Mouse (Mus musculus) lung, postnatal 0 days (tissue): Measurements from ENCODE around the gene Pank1. TPM values are rescaled to one million over a fixed set of nuclear protein-coding genes. Genes with fewer than 3 reads are reported as not detected.

ENCODE experiments used
- ATAC-seq: fragments of 200-750 bp; cut with Nextera tagmentation; 2 replicates; pipeline ENCODE4 v1.8.0; 2017; ENCODE audit warnings: moderate library complexity
- DNase-seq: peaks from one replicate; pipeline ENCODE4 v3.0.0-alpha.2; 2016; ENCODE audit warnings: low spot score
- H3K27ac ChIP-seq: fragments of 300-500 bp; sonication (generic); 2 replicates; pipeline ENCODE4 v1.5.1; 2014; ENCODE audit warnings: antibody characterized with exemption, mild to moderate bottlenecking, low read length, mixed read lengths
- H3K27me3 ChIP-seq: fragments of 300-500 bp; sonication (generic); replicated peaks from 2 replicates; pipeline ENCODE4 v1.6.1; 2014; ENCODE audit warnings: low read length, mixed read lengths; ENCODE audit not compliant: insufficient read depth
- H3K36me3 ChIP-seq: fragments of 300-500 bp; sonication (generic); 2 replicates; pipeline ENCODE4 v1.6.1; 2014; ENCODE audit warnings: low read length, mixed read lengths; ENCODE audit not compliant: insufficient read depth
- H3K4me1 ChIP-seq: fragments of 300-500 bp; sonication (generic); 2 replicates; pipeline ENCODE4 v1.6.1; 2014; ENCODE audit warnings: antibody characterized with exemption, low read depth, low read length, mixed read lengths; ENCODE audit not compliant: insufficient read depth
- H3K4me2 ChIP-seq: fragments of 300-500 bp; sonication (generic); replicated peaks from 2 replicates; pipeline ENCODE4 v1.6.1; 2014; ENCODE audit warnings: low read depth, mild to moderate bottlenecking, low read length, moderate library complexity, mixed read lengths
- H3K4me3 ChIP-seq: fragments of 300-500 bp; sonication (generic); 2 replicates; pipeline ENCODE4 v1.5.1; 2014; ENCODE audit warnings: low read depth, low read length
- H3K9ac ChIP-seq: fragments of 300-500 bp; sonication (generic); replicated peaks from 2 replicates; pipeline ENCODE4 v1.6.1; 2014; ENCODE audit warnings: low read depth, mild to moderate bottlenecking
- H3K9me3 ChIP-seq: fragments of 300-500 bp; sonication (generic); 2 replicates; pipeline ENCODE4 v1.6.1; 2016; ENCODE audit warnings: low read length, mixed read lengths
- CTCF ChIP-seq: IDR thresholded peaks from 2 replicates; pipeline ENCODE4 v1.5.1; 2016; ENCODE audit warnings: antibody characterized with exemption, mild to moderate bottlenecking
- EP300 ChIP-seq: IDR thresholded peaks from 2 replicates; pipeline ENCODE4 v1.6.1; 2016; ENCODE audit warnings: antibody characterized with exemption, mild to moderate bottlenecking, control low read depth
- WGBS: fragments of 180-500 bp; shearing (Covaris S2); extraction: QIAGEN DNeasy Blood & Tissue Kit; methylation state at CpG from one replicate; pipeline ENCODE4 v1.1.7; 2014; 5-methylcytosine and 5-hydroxymethylcytosine counted together
- polyA plus RNA-seq: library from polyadenylated mRNA; unstranded; fragments of >200 nt; fragmentation: Nextera tagmentation; extraction: Ambion mirVana; gene quantifications from 2 replicates; pipeline ENCODE4 v1.2.1, GENCODE M21; 2015

Pank1 gene
- 5.6 and 8.1 TPM in 2 replicates for polyA plus RNA-seq

DNA sequence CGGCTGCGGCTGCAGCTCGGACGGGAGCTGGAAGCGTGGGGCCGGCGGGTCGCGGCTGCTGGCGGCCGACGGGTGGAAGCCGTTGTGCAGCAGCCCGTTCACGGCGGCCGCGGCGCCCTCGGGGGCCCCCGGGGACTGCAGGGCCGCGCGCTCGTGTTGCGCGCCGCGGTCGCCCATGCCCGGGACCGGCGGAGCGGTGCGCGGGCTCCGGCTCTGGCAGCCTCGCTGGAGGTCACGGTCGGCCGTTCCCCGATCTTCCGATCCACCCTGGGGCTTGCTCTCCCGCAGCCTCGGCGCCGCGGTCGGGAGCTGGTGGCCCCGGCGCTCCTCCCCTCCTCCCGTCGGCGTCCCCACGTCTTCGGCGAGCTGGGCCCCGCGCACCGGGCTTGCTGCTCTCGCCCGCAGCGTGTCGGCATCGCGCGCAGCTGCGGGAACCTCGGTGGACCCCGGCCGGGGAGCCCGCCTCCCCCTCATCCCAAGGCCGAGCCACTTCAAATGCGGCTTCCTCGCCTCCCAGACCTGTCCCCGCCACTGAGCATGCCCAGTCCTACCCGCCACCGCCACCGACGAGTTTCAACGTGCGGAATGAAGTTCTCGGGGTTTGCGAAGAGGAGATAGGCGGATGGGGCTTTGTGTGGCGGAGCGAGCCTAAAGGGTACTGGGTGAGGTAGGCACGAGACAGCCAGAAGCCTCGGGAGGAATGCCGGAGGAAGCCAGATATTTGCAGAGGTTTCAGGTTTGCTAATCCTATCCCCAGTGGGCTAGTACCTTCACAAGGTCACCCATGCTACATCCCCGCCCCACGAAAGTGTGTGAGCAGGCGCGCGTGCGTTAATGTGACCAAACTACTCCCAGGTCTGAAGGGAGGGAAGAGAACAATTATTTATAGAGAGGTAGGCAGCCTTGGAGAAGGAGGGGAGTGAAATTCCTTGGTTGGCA lies at the start of gene Pank1:
Gene Pank1, minus strand, starts transcription at position 853 of the 939 bp plus-strand sequence.
- Histone ChIP-seq H3K4me2 (peak within 1 kb of the TSS; percentile 91), H3K4me3 (peak within 1 kb of the TSS; percentile 93), H3K9me3 (no peaks in the 10 kb centered on the region), H3K27ac (peak within 1 kb of the TSS; percentile 97), H3K36me3 (no peaks in the 10 kb centered on the region), H3K27me3 (no peaks in the 10 kb centered on the region), H3K9ac (peak within 1 kb of the TSS; percentile 69), H3K4me1 (0 out of 2 replicates have a peak, but pooled peaks cover 4% of the 10 kb centered on the region)
- DNase-seq = peak; percentile 77
- TF ChIP-seq CTCF (no peak), EP300 (no peak)
- under 1% methylated on average over 73 of the region's 96 CpGs for WGBS
- peak; percentile 24 for ATAC-seq

DNA sequence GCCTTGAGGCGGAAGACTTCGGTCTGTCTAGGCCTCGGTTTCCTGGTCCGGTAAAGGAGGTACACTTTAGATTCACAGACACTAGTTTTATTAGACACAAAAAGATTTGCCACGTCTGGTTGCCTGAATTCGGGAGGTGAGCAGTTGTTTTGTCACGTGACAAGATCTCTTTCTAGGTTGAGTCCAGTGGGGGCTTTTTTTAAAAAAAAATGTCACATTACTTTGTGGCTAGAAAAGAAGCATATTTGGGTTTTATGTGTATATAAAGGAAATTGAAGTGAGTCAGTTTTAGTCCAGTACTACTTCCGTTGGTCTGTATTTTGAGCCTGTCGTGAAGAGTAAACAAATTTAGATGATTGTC lies 43.3 kb upstream of the Pank1 start:
- no peaks in the 10 kb centered on the region for H3K36me3 ChIP-seq
- no peak overlapping the region for H3K27ac ChIP-seq
- ATAC-seq = no peak
- TF ChIP-seq EP300 = no peak
- H3K4me2 ChIP-seq = peak overlapping the region; percentile 83
- no peaks in the 10 kb centered on the region for H3K9me3 ChIP-seq
- H3K9ac ChIP-seq = 0 out of 2 replicates have a peak overlapping the region, but pooled peaks have one; percentile 19
- no peaks in the 10 kb centered on the region for H3K27me3 ChIP-seq
- H3K4me3 ChIP-seq = peak overlapping the region; percentile 86
- DNase-seq = peak; percentile 7
- no peaks in the 10 kb centered on the region for H3K4me1 ChIP-seq
- WGBS = 1% methylated on average over 9 of the region's 9 CpGs

DNA sequence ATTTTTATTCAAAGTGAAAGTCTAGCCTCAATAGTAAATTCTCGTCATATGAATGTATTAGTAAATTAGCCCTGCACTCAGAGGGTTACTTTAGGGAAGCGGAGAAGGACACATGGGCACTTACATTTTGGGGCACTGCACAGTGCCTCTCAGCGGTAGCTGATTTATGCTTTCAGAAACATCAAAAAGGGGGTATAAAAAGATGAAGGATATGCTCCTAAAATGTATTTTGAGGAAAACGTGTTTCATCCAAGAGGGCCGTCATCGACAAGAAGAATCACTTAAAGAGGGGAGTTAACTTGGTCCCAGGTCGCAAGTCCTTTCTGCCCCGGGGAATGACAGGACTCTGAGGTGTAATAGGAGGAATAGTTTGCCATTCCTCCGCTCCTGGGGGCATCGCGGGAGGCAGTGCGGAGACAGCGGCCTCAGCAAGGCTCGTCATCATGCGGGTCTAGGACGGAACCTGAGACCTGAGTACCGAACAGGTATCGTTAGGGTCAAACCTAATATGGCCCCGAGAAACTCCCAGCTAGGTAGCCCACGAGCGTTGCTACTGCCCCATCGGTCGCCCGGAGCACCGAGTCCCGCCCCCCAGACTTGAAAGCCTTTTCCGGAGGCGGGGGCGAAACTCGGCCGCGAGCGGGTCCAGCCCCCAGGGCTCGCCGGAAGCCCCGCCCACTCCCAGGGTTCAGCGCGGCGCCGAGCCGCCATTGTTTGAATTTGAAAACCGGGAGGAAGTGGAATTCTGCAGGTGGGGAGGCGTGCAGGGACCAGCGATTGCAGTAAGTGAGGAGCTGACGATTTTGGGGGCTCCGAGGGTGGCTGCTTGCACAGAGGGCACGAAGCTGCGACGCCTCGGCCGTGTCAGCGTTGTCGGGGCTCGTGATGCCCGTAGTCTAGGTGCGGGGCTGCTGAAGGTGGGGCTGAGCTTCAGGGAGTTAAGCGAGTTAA lies 42.7 kb upstream of the Pank1 start, which contains the start of gene Kif20b:
Gene Kif20b, plus strand, starts transcription at position 710 of the 951 bp plus-strand sequence.
- H3K9me3 ChIP-seq = no peaks in the 10 kb centered on the region
- no peaks in the 10 kb centered on the region for H3K27me3 ChIP-seq
- DNase-seq (peak; percentile 97), ATAC-seq (peak; percentile 99)
- TF ChIP-seq EP300 = no peak
- TF ChIP-seq CTCF = peak; percentile 30
- H3K27ac ChIP-seq = peak within 1 kb of the TSS; percentile 59
- 1% methylated on average over 57 of the region's 57 CpGs for WGBS
- H3K4me2 ChIP-seq = peak within 1 kb of the TSS; percentile 83
- peak within 1 kb of the TSS; percentile 19; the same call in 1 of the 2 replicates for H3K9ac ChIP-seq
- no peaks in the 10 kb centered on the region for H3K36me3 ChIP-seq
- peak within 1 kb of the TSS; percentile 86 for H3K4me3 ChIP-seq
- H3K4me1 ChIP-seq = no peaks in the 10 kb centered on the region

DNA sequence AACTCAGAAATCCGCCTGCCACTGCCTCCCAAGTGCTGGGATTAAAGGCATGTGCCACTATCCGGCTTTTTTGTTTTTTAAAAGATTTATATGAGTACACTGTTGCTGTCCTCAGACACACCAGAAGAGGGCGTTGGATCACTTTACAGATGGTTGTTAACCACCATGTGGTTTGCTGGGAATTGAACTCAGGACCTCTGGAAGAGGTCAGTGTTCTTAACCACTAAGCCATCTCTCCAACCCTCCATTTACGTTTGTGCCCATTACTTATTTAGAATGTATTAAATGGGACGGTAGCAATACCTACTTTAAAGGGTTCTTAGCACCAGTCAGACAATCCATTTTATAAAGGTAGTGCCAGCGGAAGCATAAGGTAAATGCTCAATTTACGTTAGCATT lies 42.0 kb upstream of the Pank1 start:
- Histone ChIP-seq H3K36me3 (no peaks in the 10 kb centered on the region), H3K9ac (no peak overlapping the region), H3K4me3 (peak overlapping the region; percentile 86), H3K27ac (peak overlapping the region; percentile 59), H3K9me3 (no peaks in the 10 kb centered on the region), H3K4me1 (no peaks in the 10 kb centered on the region), H3K27me3 (no peaks in the 10 kb centered on the region), H3K4me2 (peak overlapping the region; percentile 83)
- WGBS = 19% methylated on average over 7 of the region's 7 CpGs
- DNase-seq (peak; percentile 21), ATAC-seq (no peak)
- peak; percentile 50 for TF ChIP-seq CTCF
- TF ChIP-seq EP300 = no peak

DNA sequence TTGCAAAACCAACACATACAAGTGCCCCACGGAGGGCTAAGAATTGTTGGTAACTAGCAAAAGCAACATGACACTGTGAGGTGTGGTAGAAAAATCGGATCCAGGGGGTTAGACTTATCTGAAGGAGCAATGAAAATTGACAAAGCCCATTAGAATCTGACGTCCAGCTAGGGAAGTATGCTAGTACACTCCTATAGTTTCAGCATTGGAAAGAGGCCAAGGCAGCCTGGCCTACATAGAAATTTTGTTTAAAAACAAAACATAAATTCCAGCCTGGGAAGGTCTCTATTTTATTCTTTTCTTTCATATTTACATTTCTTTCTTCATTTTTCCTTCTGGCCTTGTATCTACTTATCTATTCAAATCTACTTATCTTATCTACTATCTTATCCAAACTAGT lies 41.3 kb upstream of the Pank1 start:
- Histone ChIP-seq H3K4me2 (no peak overlapping the region), H3K27ac (no peak overlapping the region), H3K9me3 (no peaks in the 10 kb centered on the region), H3K9ac (no peak overlapping the region), H3K4me1 (no peaks in the 10 kb centered on the region), H3K36me3 (no peaks in the 10 kb centered on the region), H3K4me3 (no peak overlapping the region), H3K27me3 (no peaks in the 10 kb centered on the region)
- 39% methylated on average over 3 of the region's 3 CpGs for WGBS
- no peak for ATAC-seq
- TF ChIP-seq CTCF (no peak), EP300 (no peak)
- DNase-seq = peak; percentile 16

DNA sequence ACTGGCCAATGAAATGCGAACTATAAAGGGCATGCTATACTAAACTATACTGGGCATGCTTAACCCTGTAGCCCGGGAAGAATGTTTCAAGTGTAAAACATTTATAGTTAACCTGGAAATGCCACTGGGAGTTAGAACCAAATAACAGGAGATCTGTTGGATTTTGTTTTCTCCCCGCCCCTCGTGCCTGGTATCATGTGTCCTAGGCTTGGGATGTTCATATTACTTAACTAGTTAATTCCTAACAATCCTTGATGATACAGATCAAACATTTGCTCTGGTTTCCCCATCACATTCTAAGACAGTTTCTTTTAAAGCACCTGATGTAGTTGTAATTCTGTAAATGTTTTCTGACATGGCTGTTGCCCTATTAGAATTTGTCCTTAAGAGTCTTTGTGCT lies 40.8 kb upstream of the Pank1 start:
- Histone ChIP-seq H3K27me3 (no peaks in the 10 kb centered on the region), H3K4me1 (no peaks in the 10 kb centered on the region), H3K9ac (no peak overlapping the region), H3K4me2 (no peak overlapping the region), H3K36me3 (no peaks in the 10 kb centered on the region), H3K9me3 (no peaks in the 10 kb centered on the region), H3K27ac (no peak overlapping the region), H3K4me3 (no peak overlapping the region)
- DNase-seq (no peak), ATAC-seq (no peak)
- TF ChIP-seq CTCF (no peak), EP300 (no peak)
- WGBS = 84% methylated on average over 4 of the region's 4 CpGs
